Mouse (Mus musculus) kidney, embryonic 15.5 days (tissue): ENCODE measurements around the gene Mbnl2. TPM values are rescaled to one million over a fixed set of nuclear protein-coding genes. Genes with fewer than 3 reads are reported as not detected.

Experiments used
- ATAC-seq: fragments of 200-750 bp; cut with Nextera tagmentation; replicated peaks from 2 replicates; pipeline ENCODE4 v1.8.0; 2017; ENCODE audit warnings: moderate TSS enrichment; ENCODE audit not compliant: low FRiP score
- H3K27ac ChIP-seq: fragments of 300-500 bp; sonication (generic); 2 replicates; pipeline ENCODE4 v1.5.1; 2015; ENCODE audit warnings: mild to moderate bottlenecking, inconsistent platforms
- H3K27me3 ChIP-seq: fragments of 300-500 bp; sonication (generic); 2 replicates; pipeline ENCODE4 v1.6.1; 2015; ENCODE audit warnings: inconsistent platforms
- H3K36me3 ChIP-seq: fragments of 300-500 bp; sonication (generic); 2 replicates; pipeline ENCODE4 v1.6.1; 2015; ENCODE audit warnings: inconsistent platforms
- H3K4me1 ChIP-seq: fragments of 300-500 bp; sonication (generic); 2 replicates; pipeline ENCODE4 v1.6.1; 2015; ENCODE audit warnings: inconsistent platforms
- H3K4me2 ChIP-seq: fragments of 300-500 bp; sonication (generic); 2 replicates; pipeline ENCODE4 v1.6.1; 2015; ENCODE audit warnings: moderate library complexity, mild to moderate bottlenecking, inconsistent platforms
- H3K4me3 ChIP-seq: fragments of 300-500 bp; sonication (generic); replicated peaks from 2 replicates; pipeline ENCODE4 v1.5.1; 2015; ENCODE audit warnings: mild to moderate bottlenecking, inconsistent platforms
- H3K9ac ChIP-seq: fragments of 300-500 bp; sonication (generic); 2 replicates; pipeline ENCODE4 v1.6.1; 2015; ENCODE audit warnings: mild to moderate bottlenecking, inconsistent platforms
- H3K9me3 ChIP-seq: fragments of 300-500 bp; sonication (generic); replicated peaks from 2 replicates; pipeline ENCODE4 v1.6.1; 2016; ENCODE audit warnings: inconsistent platforms
- WGBS: fragments of 180-500 bp; shearing (Covaris S2); methylation state at CpG from one replicate; pipeline ENCODE4 v1.1.7; 2015; ENCODE audit warnings: mixed read lengths; 5-methylcytosine and 5-hydroxymethylcytosine counted together
- polyA plus RNA-seq: library from polyadenylated mRNA; unstranded; fragments of >200 nt; fragmentation: Nextera tagmentation; extraction: Ambion mirVana; gene quantifications from 2 replicates; pipeline ENCODE4 v1.2.1, GENCODE M21; 2015

Mbnl2 gene
- polyA plus RNA-seq, 1 experiment from 2014 or later: 91.7 TPM

DNA sequence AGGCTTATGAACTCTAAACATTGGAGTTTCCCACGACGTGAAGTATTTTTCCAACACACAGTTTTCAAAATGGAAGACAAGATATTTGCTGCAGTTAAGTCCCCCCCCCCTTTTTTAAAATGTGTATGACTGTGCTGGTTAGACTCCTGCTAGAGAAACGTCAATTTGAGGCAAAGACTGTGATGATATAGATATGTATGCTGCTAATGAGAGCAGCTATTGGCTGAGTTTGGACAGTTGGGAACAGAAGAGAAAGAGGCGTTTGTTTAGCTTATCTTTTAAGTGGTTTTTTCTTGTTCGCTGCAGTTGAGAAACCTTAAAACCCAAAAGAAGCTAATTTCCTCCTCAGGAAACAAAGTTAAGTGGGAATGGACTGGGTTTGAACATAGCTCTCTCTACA, 106.7 kb downstream of the Mbnl2 start:
- Histone ChIP-seq H3K9me3 (no peaks in the 10 kb centered on the region), H3K4me1 (peaks cover 35% of the 10 kb centered on the region), H3K9ac (no peak overlapping the region), H3K4me3 (no peak overlapping the region), H3K27me3 (no peaks in the 10 kb centered on the region), H3K4me2 (no peak overlapping the region), H3K27ac (no peak overlapping the region), H3K36me3 (peaks cover 16% of the 10 kb centered on the region; the same call in 1 of the 2 replicates)
- 80% methylated on average over 5 of the region's 5 CpGs for WGBS
- ATAC-seq: no peak

DNA sequence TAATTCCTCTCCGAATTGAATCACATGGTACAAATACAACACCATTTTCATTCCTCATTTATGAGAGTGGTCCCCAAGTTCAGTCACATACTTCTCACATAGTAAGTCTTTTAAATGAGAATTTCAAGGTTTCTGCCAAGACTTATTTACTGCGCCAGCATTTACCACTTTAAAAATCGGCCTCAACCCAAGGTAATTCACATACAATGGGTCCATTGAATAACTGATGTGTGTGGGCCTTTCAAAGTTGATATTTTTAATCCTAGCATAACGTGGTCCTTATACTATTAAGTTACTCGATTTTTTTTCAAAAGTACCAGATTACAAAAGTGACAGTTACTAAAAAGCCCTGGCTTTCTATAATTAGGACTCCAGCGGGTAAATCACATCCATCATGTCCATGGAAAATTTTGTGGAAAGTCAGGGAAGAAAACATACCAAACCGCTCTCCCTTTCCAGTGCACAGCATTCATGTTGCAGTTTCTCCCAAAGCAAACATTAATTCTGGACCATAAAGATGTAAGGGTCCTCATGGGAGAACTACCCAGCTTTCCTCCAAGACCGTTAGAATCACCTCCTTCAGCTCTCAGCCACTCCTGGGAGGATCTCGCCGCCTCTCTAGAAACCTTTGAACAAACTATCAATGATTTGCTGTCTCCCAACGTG, 107.8 kb downstream of the Mbnl2 start:
- Histone ChIP-seq H3K27ac (0 out of 2 replicates have a peak overlapping the region, but pooled peaks have one; percentile 13), H3K4me1 (peaks cover 23% of the 10 kb centered on the region), H3K27me3 (no peaks in the 10 kb centered on the region), H3K36me3 (peaks cover 16% of the 10 kb centered on the region; the same call in 1 of the 2 replicates), H3K9ac (no peak overlapping the region), H3K4me3 (no peak overlapping the region), H3K9me3 (no peaks in the 10 kb centered on the region), H3K4me2 (no peak overlapping the region)
- WGBS: 70% methylated on average over 11 of the region's 11 CpGs
- no peak for ATAC-seq

DNA sequence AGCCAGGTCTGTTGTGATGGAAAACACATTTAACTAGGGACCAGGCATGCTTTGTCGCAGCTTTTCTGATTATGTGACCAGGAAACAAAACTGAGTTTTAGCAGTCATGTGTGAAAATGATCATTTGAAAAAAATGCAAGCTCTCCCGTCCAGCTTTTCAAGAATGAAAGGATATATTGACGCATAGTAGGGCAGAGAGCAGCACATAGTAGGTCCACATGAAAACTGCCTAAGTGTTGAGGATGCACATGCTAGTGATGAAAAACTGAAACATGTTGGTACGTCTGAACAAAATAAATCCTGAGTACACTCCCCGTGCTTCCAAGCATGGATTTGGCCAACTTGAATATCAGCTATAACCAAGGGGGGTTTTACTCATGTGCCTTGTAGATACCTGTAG, 109.1 kb downstream of the Mbnl2 start:
- WGBS: 90% methylated on average over 5 of the region's 5 CpGs
- H3K4me3 ChIP-seq: no peak overlapping the region
- no peak overlapping the region for H3K4me2 ChIP-seq
- H3K27ac ChIP-seq: no peak overlapping the region
- ATAC-seq: no peak
- peaks cover 22% of the 10 kb centered on the region for H3K4me1 ChIP-seq
- H3K9me3 ChIP-seq: no peaks in the 10 kb centered on the region
- peaks cover 14% of the 10 kb centered on the region for H3K36me3 ChIP-seq
- no peaks in the 10 kb centered on the region for H3K27me3 ChIP-seq
- no peak overlapping the region for H3K9ac ChIP-seq

DNA sequence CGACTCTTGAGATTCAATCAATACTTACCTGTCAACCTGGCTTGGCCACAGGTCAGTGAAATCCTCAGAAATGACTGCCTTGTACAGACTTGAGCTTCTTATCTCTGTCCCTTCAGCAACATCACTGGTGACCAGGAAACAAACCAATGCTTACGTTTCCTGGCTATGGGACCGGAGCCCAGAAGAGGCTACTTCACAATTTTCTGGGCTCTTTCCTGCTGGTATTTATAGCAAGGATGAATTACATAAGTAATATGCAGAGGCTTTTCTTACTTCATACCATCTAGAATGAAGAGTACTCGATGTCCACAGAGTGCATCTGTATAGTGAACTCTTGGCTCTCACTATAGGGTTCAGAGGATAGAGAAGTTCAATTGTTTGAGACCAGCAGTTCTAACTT, 111.8 kb downstream of the Mbnl2 start:
- Histone ChIP-seq H3K4me2 (no peak overlapping the region), H3K9ac (no peak overlapping the region), H3K27ac (no peak overlapping the region), H3K4me1 (peaks cover 10% of the 10 kb centered on the region), H3K4me3 (no peak overlapping the region), H3K27me3 (no peaks in the 10 kb centered on the region), H3K9me3 (no peaks in the 10 kb centered on the region), H3K36me3 (peaks cover 28% of the 10 kb centered on the region)
- no peak for ATAC-seq
- 73% methylated on average over 4 of the region's 4 CpGs for WGBS

DNA sequence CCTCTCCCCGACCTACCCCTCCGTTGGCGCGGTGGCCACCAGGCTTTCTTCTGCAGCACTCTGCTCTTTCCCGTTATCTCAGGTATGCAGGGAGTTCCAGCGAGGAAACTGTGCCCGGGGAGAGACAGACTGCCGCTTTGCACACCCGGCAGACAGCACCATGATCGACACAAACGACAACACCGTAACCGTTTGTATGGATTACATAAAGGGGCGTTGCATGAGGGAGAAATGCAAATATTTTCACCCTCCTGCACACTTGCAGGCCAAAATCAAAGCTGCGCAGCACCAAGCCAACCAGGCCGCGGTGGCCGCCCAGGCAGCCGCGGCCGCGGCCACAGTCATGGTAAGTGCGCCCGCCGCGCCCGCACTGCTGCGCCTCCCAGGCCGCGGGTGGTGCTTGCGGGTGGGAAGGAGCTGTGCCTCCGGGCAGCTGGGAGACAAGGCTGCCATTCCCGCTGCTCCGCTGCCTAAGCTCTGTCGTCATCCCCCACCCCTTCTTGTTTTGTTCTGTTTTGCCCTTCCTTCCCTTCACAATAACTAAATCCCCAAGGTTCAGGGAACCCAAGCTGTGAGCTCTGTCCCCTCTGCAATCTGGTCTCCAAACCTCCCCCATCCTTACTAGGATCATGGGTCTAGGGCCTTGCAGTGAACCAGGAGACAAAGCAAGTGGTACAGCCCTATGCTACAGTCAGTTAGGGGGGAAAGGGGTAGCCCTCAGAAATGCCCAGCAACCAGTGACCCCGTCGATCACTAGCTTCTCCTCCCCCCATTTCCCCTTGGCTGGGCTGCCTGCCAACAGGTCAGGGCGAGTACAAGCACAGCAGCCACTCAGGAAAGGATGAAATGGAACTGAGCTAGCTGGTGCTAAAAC, 113.6 kb downstream of the Mbnl2 start:
- peak; percentile 73 for ATAC-seq
- Histone ChIP-seq H3K9ac (0 out of 2 replicates have a peak overlapping the region, but pooled peaks have one; percentile 10), H3K9me3 (no peaks in the 10 kb centered on the region), H3K4me1 (peaks cover 10% of the 10 kb centered on the region), H3K4me2 (peak overlapping the region; percentile 54), H3K27ac (peak overlapping the region; percentile 67), H3K4me3 (peak overlapping the region; percentile 20), H3K27me3 (no peaks in the 10 kb centered on the region), H3K36me3 (peaks cover 34% of the 10 kb centered on the region)
- WGBS: 11% methylated on average over 38 of the region's 38 CpGs

DNA sequence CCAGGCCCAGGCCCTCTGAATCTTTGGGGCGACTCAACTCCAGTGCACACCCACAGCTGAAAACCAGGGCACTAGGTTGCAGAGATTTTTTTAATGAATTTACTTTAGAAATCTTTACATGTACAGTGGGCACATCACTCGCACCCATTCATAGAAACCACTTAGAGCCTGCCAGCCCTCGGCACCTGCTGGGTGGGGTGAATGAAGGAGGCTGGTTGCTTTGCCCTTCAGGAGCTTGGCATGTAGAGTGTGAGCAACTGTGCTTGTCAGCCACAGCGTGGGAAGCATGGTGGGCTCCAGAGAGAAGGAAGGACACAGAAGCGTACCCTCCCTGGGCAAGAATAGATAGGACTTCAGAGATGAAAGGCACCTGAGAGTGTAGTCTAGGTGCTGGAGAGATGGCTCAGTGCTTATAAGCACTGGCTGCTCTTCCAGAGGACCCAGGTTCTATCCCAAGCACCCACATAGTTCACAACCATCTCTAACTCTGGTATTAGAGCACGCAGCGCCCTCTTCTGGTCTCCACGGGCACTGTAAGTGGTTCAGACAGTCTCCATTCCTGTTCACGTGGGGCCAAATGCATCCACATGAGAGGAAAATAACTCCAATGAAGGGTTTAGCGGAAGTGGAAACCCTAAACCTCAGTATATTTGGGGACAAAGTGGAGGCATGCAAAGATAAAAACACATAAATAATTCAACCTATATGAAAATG, 114.9 kb downstream of the Mbnl2 start:
- Histone ChIP-seq H3K9ac (no peak overlapping the region), H3K9me3 (no peaks in the 10 kb centered on the region), H3K27ac (no peak overlapping the region), H3K36me3 (peaks cover 41% of the 10 kb centered on the region), H3K4me3 (no peak overlapping the region), H3K27me3 (no peaks in the 10 kb centered on the region), H3K4me1 (peaks cover 10% of the 10 kb centered on the region), H3K4me2 (no peak overlapping the region)
- 93% methylated on average over 10 of the region's 10 CpGs for WGBS
- ATAC-seq: no peak

DNA sequence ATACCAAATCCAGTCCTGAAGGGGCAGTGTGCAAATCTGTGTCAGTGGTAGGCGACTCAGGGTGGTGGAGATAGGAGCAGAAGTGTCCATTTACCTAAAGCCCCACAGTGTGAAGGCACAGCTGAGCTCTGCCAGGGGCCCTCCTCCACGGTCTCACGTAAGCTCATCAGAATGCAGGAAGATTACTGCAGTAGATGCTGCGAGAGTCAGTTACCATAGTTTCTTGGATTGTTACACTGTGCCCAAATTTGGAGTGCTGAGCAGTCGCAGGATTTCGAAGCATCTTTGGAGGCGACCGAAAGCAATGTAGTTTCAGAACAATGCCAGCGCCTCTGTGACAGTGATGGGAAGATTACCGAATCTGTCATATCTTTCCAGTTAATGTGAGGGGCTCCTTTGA, 116.2 kb downstream of the Mbnl2 start:
- Histone ChIP-seq H3K27me3 (no peaks in the 10 kb centered on the region), H3K27ac (no peak overlapping the region), H3K4me1 (peaks cover 10% of the 10 kb centered on the region), H3K36me3 (peaks cover 47% of the 10 kb centered on the region), H3K4me2 (no peak overlapping the region), H3K9me3 (no peaks in the 10 kb centered on the region), H3K9ac (no peak overlapping the region), H3K4me3 (no peak overlapping the region)
- no peak for ATAC-seq
- WGBS: 94% methylated on average over 10 of the region's 10 CpGs

DNA sequence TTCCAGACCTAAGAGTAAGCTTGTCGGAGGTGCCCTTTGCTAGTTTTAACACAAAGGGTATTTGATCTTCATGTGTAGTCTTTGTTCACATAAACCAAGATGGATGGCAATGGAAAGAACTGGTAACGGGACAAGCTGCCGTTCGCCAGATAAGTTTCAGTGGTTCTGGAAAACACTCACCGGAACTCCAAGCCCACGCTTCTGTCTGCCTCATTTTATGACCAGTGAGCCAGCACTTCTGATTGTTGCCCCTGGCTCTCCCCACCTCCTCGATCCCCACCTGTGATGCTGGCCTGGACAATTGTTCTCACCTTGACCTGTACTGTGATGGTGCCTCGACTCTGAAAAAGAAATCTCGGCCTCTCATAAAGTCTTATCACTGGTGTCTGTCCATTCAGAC, 117.0 kb downstream of the Mbnl2 start:
- WGBS: 89% methylated on average over 9 of the region's 9 CpGs
- no peak overlapping the region for H3K4me2 ChIP-seq
- H3K4me1 ChIP-seq: peaks cover 10% of the 10 kb centered on the region
- H3K27ac ChIP-seq: no peak overlapping the region
- H3K9me3 ChIP-seq: no peaks in the 10 kb centered on the region
- H3K4me3 ChIP-seq: no peak overlapping the region
- ATAC-seq: no peak
- no peak overlapping the region for H3K9ac ChIP-seq
- H3K36me3 ChIP-seq: peaks cover 54% of the 10 kb centered on the region
- no peaks in the 10 kb centered on the region for H3K27me3 ChIP-seq

DNA sequence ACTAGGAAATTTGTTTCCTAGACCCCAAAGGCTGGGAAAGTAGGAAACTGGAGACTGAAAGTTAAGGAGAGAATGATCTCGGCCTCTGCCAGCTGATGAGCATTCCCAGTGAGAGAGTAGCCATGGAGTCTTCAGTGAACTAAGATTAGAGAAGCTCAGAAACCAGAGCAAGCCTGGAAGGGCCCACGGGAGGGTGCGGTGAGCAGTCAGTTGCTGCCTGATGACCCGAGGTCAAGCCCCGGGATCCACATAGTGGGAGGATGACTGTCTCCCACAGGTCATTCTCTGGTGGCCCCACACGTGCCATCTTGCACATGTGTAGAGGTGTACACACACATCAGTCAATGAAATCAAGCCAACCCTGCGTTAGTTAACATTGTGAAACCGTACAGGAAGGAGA, 118.0 kb downstream of the Mbnl2 start:
- Histone ChIP-seq H3K27me3 (no peaks in the 10 kb centered on the region), H3K4me1 (peaks cover 10% of the 10 kb centered on the region), H3K27ac (no peak overlapping the region), H3K4me2 (no peak overlapping the region), H3K9ac (no peak overlapping the region), H3K36me3 (peaks cover 55% of the 10 kb centered on the region), H3K9me3 (no peaks in the 10 kb centered on the region), H3K4me3 (no peak overlapping the region)
- WGBS: 59% methylated on average over 8 of the region's 8 CpGs
- ATAC-seq: no peak

DNA sequence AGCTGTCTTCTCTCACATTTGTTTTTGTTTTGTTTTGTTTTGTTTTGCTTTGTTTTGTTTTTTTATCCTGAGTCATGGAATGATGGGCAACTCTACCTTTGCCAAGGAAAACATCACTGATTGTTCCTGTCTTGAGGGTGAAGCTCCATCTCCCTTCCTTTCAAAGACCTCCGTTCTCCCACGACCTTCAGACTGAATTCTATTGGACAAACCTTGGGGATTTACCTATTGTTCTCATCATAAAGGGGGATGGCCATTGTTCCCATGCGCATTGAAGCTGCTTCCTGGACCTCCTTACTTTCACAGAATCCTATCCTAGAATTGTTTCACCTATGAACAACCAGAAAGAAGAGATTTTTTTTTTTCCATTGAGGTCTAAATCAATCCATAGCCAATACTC, 118.7 kb downstream of the Mbnl2 start:
- Histone ChIP-seq H3K9ac (no peak overlapping the region), H3K4me3 (no peak overlapping the region), H3K36me3 (peaks cover 56% of the 10 kb centered on the region), H3K27me3 (no peaks in the 10 kb centered on the region), H3K9me3 (no peaks in the 10 kb centered on the region), H3K27ac (no peak overlapping the region), H3K4me2 (no peak overlapping the region), H3K4me1 (peaks cover 4% of the 10 kb centered on the region)
- ATAC-seq: no peak
- WGBS: 80% methylated on average over 3 of the region's 3 CpGs

DNA sequence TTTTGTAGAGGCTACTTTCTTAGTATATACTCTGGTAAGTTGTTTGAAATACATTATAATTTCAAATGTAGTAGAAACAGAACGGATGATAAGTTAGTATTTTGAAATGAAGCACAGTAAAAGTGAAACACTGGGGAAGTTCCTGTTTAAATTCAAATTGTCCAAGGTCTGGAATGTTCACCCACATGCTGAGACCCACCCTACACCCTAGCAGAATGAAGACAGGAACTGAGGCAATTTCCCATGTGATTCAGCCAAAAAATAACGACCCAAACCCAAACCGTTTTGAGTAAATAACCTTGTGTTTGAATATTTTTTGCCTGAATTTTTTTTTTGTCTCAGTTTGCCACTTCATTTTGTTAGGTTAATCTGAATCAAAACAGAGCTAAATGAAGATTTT, 119.4 kb downstream of the Mbnl2 start:
- H3K27me3 ChIP-seq: no peaks in the 10 kb centered on the region
- ATAC-seq: no peak
- H3K4me1 ChIP-seq: no peaks in the 10 kb centered on the region
- WGBS: 82% methylated on average over 3 of the region's 3 CpGs
- peaks cover 57% of the 10 kb centered on the region for H3K36me3 ChIP-seq
- no peak overlapping the region for H3K4me3 ChIP-seq
- no peak overlapping the region for H3K4me2 ChIP-seq
- no peak overlapping the region for H3K9ac ChIP-seq
- H3K9me3 ChIP-seq: no peaks in the 10 kb centered on the region
- no peak overlapping the region for H3K27ac ChIP-seq

DNA sequence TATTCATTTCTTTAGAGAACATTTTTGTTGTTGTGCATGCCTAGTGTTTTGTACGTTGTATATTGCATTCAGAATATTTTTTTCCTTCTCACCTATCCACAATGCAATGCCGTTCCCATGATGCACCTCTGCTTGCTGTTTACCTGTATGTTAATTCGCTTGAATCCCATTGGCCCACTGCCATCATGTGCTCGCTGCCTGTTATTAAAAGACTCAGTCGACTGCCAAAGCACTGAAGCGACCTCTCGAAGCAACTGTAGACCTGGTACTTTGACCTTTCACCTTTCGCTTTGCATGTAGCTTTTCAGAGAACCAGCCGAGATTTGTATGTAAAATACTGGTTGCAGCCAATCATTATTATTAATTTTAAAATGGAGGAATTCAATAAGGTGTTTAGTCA, 120.0 kb downstream of the Mbnl2 start:
- no peak overlapping the region for H3K4me2 ChIP-seq
- no peak overlapping the region for H3K4me3 ChIP-seq
- H3K36me3 ChIP-seq: peaks cover 57% of the 10 kb centered on the region
- 88% methylated on average over 9 of the region's 9 CpGs for WGBS
- H3K4me1 ChIP-seq: no peaks in the 10 kb centered on the region
- no peak overlapping the region for H3K27ac ChIP-seq
- H3K9me3 ChIP-seq: no peaks in the 10 kb centered on the region
- no peak overlapping the region for H3K9ac ChIP-seq
- ATAC-seq: no peak
- H3K27me3 ChIP-seq: no peaks in the 10 kb centered on the region
